18 mouse cellular contexts compared by ENCODE assay signal in genomic region chr10:93269744-93270143, GRCm38 (mm10). TPM values are rescaled to one million over a fixed set of nuclear protein-coding genes. Genes with fewer than 3 reads are reported as not detected.
DNase-seq lines count a peak whose midpoint lies in the region; ATAC-seq and TF ChIP-seq lines count a peak whose summit lies in the region.
"Had no signal": no experiment of that assay in that cellular context is flagged by ENCODE, and none has a peak within 500 bp of the region (broad histone marks: within the 10 kb centered on the region; RNA-seq: fewer than 3 reads in every experiment).

No protein-coding gene starts in this region.

- DNase-seq in gastrocnemius, adult 2 months = no peak
- no peak for DNase-seq in gastrocnemius, postnatal 25 days
- DNase-seq in neural tube, embryonic 10.5 days (ENCODE audit: extremely low spot score, low spot score) = no peak
- no peak for DNase-seq in thymus, postnatal 14 days
- no peak for DNase-seq in heart, postnatal 25 days (ENCODE audit: low spot score)
- no peak for DNase-seq in MN1 (ENCODE audit: low spot score)
- DNase-seq: adrenal gland, postnatal 36 days; cerebellum, adult 8-10 months; heart, adult 11 months; kidney, postnatal 25 days; lung, embryonic 14.5 days; midbrain, embryonic 14.5 days had no signal

- 0 out of 2 replicates have a peak overlapping the region, but pooled peaks have one; percentile 1 for H3K27ac ChIP-seq in gastrocnemius, adult 2 months
- no peak overlapping the region for H3K27ac ChIP-seq in neural tube, embryonic 13.5 days (replicated peaks)
- peak overlapping the region; percentile 71 for H3K27ac ChIP-seq in limb, embryonic 15.5 days
- H3K27ac ChIP-seq: forebrain, embryonic 15.5 days; liver, embryonic 12.5 days had no signal

- no peak for ATAC-seq in neural tube, embryonic 13.5 days (ENCODE audit: low read depth)
- ATAC-seq in limb, embryonic 15.5 days (ENCODE audit: insufficient number of reproducible peaks, low FRiP score, low TSS enrichment, low read depth) = no peak
- ATAC-seq: forebrain, embryonic 15.5 days; inflammation-experienced regulatory T-cells, adult 6 months; liver, embryonic 12.5 days had no signal

- no peak overlapping the region for H3K4me3 ChIP-seq in gastrocnemius, adult 2 months
- no peak overlapping the region for H3K4me3 ChIP-seq in neural tube, embryonic 13.5 days
- no peak overlapping the region for H3K4me3 ChIP-seq in limb, embryonic 15.5 days
- H3K4me3 ChIP-seq: forebrain, embryonic 15.5 days; liver, embryonic 12.5 days; myocyte had no signal

- H3K4me1 ChIP-seq in neural tube, embryonic 13.5 days (replicated peaks) = peaks cover 34% of the 10 kb centered on the region
- H3K4me1 ChIP-seq in limb, embryonic 15.5 days = peaks cover 40% of the 10 kb centered on the region

- 73% methylated on average over 4 of the region's 4 CpGs for WGBS in neural tube, embryonic 13.5 days
- 34% methylated on average over 4 of the region's 4 CpGs for WGBS in limb, embryonic 15.5 days

- H3K27me3 ChIP-seq in neural tube, embryonic 13.5 days = no peaks in the 10 kb centered on the region
- no peaks in the 10 kb centered on the region for H3K27me3 ChIP-seq in limb, embryonic 15.5 days
- H3K27me3 ChIP-seq: forebrain, embryonic 15.5 days; liver, embryonic 12.5 days had no signal

- TF ChIP-seq CTCF in gastrocnemius, adult 2 months (IDR thresholded peaks at IDR 0.05) = no peak

- no peaks in the 10 kb centered on the region for H3K9me3 ChIP-seq in neural tube, embryonic 13.5 days
- no peaks in the 10 kb centered on the region for H3K9me3 ChIP-seq in limb, embryonic 15.5 days
- H3K9me3 ChIP-seq: forebrain, embryonic 15.5 days; liver, embryonic 12.5 days had no signal

- H3K36me3 ChIP-seq in neural tube, embryonic 13.5 days = 0 out of 2 replicates have a peak, but pooled peaks cover 4% of the 10 kb centered on the region
- peaks cover 6% of the 10 kb centered on the region for H3K36me3 ChIP-seq in limb, embryonic 15.5 days
- H3K36me3 ChIP-seq: forebrain, embryonic 15.5 days had no signal

- no peak overlapping the region for H3K4me2 ChIP-seq in neural tube, embryonic 13.5 days
- H3K4me2 ChIP-seq in limb, embryonic 15.5 days = no peak overlapping the region
- H3K4me2 ChIP-seq: forebrain, embryonic 15.5 days; liver, embryonic 12.5 days; lung, embryonic 14.5 days had no signal

- 0 out of 2 replicates have a peak overlapping the region, but pooled peaks have one; percentile 22 for H3K9ac ChIP-seq in neural tube, embryonic 13.5 days
- H3K9ac ChIP-seq in limb, embryonic 15.5 days = no peak overlapping the region
- H3K9ac ChIP-seq: forebrain, embryonic 15.5 days; liver, embryonic 12.5 days; lung, embryonic 14.5 days had no signal

- intact Hi-C loops in gastrocnemius, adult 2 months (cut with DNase I) = loop anchor here (5.0 kb wide), 1 partner anchor 107 kb away; the partner anchor contains the start of gene Cdk17
- intact Hi-C loops in heart, postnatal 25 days (cut with DNase I) = loop anchor here (5.0 kb wide), 1 partner anchor 107 kb away; the partner anchor contains the start of gene Cdk17

RNA-seq across cellular contexts. Expression of gene Elk3, which starts 41.2 kb away (rescaled TPM):
- total RNA-seq in gastrocnemius, adult 2 months (2021) = 10 to 100 TPM; 11.7 to 14.2 TPM
- total RNA-seq in gastrocnemius, postnatal 25 days (2021) = 10 to 100 TPM; 13.5 to 16.6 TPM
- 15.1 and 18.3 TPM in 2 replicates for polyA plus RNA-seq in neural tube, embryonic 13.5 days (2015; fragmentation: Nextera tagmentation; extraction: Ambion mirVana)
- 36.2 and 36.3 TPM in 2 replicates for polyA plus RNA-seq in limb, embryonic 15.5 days (2015; fragmentation: Nextera tagmentation; extraction: Ambion mirVana)
- total RNA-seq in heart, postnatal 25 days (2021) = 10 to 100 TPM; 45.1 to 48.7 TPM
